Mouse (Mus musculus) gastrocnemius, postnatal 4 days (tissue): ENCODE data around the gene Micall1. TPM values are rescaled to one million over a fixed set of nuclear protein-coding genes. Genes with fewer than 3 reads are reported as not detected.

Experiments used
- DNase-seq, 2 experiments: peaks; one replicate each; pipeline ENCODE4 v3.0.0; 2021 to 2022; ENCODE audit warnings: low spot score in 2 of 2, mixed read lengths in 2 of 2
- total RNA-seq, 2 experiments: library from RNA; stranded (reverse); gene quantifications; 2 replicates each; pipeline ENCODE4 v1.2.3; 2021

Gene Micall1
- total RNA-seq, 2 experiments from 2014 or later: 26.5 to 29.4 TPM

- DNase-seq: no peak
Measured at GRCm38 (mm10) chr15:79096556-79096955, 12.1 kb upstream of the Micall1 start.

- no peak for DNase-seq
Measured at GRCm38 (mm10) chr15:79097135-79097534, 11.6 kb upstream of the Micall1 start.

GRCm38 (mm10) chr15:79097611-79098025 lies 11.1 kb upstream of the Micall1 start:
- peak; percentile 40 to 73 for DNase-seq

- DNase-seq: no peak
Measured at GRCm38 (mm10) chr15:79098220-79098619, 10.5 kb upstream of the Micall1 start.

- DNase-seq: no peak
Measured at GRCm38 (mm10) chr15:79098868-79099267, 9.8 kb upstream of the Micall1 start.

- no peak for DNase-seq
Measured at GRCm38 (mm10) chr15:79099456-79099855, 9.2 kb upstream of the Micall1 start.

- DNase-seq: no peak
Measured at GRCm38 (mm10) chr15:79100391-79100790, 8.3 kb upstream of the Micall1 start.

- no peak for DNase-seq
Measured at GRCm38 (mm10) chr15:79101531-79101930, 7.2 kb upstream of the Micall1 start.

- no peak for DNase-seq
Measured at GRCm38 (mm10) chr15:79103264-79103663, 5.4 kb upstream of the Micall1 start.

GRCm38 (mm10) chr15:79105804-79106203 lies 2.9 kb upstream of the Micall1 start:
- no peak for DNase-seq

GRCm38 (mm10) chr15:79107966-79108365 lies 732 bp upstream of the Micall1 start:
- no peak for DNase-seq

GRCm38 (mm10) chr15:79109321-79109934 lies 730 bp downstream of the Micall1 start:
- peak in 1 of 2 experiments; percentile 54 for DNase-seq

GRCm38 (mm10) chr15:79110031-79110430 lies 1.3 kb downstream of the Micall1 start:
- DNase-seq: no peak

- DNase-seq: no peak
Measured at GRCm38 (mm10) chr15:79110528-79110927, 1.8 kb downstream of the Micall1 start.

GRCm38 (mm10) chr15:79111774-79112173 lies 3.1 kb downstream of the Micall1 start:
- DNase-seq: no peak

- no peak for DNase-seq
Measured at GRCm38 (mm10) chr15:79115276-79115675, 6.6 kb downstream of the Micall1 start.

GRCm38 (mm10) chr15:79119491-79119890 lies 10.8 kb downstream of the Micall1 start:
- no peak for DNase-seq

- DNase-seq: no peak
Measured at GRCm38 (mm10) chr15:79122119-79122518, 13.4 kb downstream of the Micall1 start.

GRCm38 (mm10) chr15:79122546-79122945 lies 13.8 kb downstream of the Micall1 start:
- no peak for DNase-seq

- DNase-seq: no peak
Measured at GRCm38 (mm10) chr15:79123751-79124150, 15.1 kb downstream of the Micall1 start.

- DNase-seq: no peak
Measured at GRCm38 (mm10) chr15:79124331-79124875, 15.7 kb downstream of the Micall1 start.

GRCm38 (mm10) chr15:79126217-79126932 lies 17.7 kb downstream of the Micall1 start:
- DNase-seq: no peak
